Mouse (Mus musculus) embryonic fibroblast, embryonic 13.5 days (primary cell): ENCODE data around the gene Fpr3.

ENCODE experiments used
- CTCF ChIP-seq: IDR thresholded peaks from 2 replicates; pipeline ENCODE4 v1.5.1; 2011; ENCODE audit warnings: mild to moderate bottlenecking, control low read depth, low read length, moderate library complexity, borderline replicate concordance; ENCODE audit not compliant: insufficient read depth
- POLR2A ChIP-seq: IDR thresholded peaks from 2 replicates; pipeline ENCODE4 v1.6.1; 2011; ENCODE audit warnings: low read depth, mild to moderate bottlenecking, control low read depth, low read length, moderate library complexity

DNA sequence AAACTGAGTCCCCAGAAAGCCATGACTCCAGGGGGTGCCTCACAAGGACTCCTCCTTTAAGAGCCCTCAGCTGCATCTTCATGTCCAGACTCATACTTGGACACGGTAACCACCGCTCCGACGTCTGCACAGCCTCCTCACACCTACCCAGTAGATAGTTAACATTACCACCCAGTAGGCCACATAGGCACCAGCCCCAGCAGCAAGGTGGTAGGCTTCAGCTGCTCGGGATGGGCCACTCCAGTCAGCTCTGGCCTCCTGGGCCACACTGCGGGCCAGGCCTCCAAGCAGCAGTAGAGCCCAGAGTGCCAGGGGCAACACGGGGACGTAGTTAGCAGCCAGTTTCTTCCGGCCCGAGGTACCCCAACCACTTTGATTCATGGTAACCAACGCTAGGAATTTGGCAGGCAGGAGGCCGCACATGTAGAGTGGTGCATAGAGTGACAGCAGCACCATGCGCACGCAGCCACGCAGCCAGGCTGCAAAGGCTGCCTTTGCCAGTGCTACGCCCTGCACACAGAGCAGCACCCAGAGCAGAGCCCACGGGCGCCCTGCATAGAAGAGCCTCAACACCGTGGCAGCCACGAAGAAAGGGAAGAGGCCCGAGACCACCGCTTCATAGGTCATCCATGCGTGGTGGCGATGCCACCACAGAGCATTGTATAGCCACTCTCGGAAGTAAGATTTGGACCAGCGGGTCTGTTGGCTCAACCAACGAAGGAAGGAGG is 44.0 kb upstream of the Fpr3 start:
- TF ChIP-seq CTCF (no peak), POLR2A (no peak)
